Mouse (Mus musculus): ENCODE results near the gene 1700001C02Rik.

DNA sequence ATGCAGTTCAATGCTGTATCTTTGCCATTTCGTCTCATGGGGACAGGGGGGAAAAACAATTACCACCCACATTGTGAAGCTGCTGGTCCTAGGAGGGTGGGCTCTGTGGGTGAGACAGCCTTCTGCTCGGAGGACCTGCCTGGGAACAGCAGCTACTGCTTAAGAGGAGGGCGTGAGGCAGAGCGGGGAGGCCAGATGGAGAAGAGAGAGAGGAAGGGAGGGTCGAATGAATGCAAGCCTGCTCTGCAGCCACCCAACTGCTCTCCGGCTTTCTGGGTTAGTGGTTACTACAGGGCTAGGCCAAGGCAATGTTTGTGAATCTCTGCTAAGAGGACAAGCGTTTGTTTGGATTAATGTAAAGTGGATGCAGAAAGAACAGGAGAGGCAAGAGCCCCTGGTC lies 53.6 kb downstream of the 1700001C02Rik start:
- TF ChIP-seq CTCF (IDR thresholded peaks at IDR 0.05; ENCODE audit: low read depth) = no peak
- TF ChIP-seq EP300 (IDR thresholded peaks at IDR 0.05; ENCODE audit: low read depth) = no peak

Measured in liver, postnatal 0 days (tissue).